Mouse (Mus musculus) small intestine, adult 2 months (tissue): ENCODE data around the gene Slc20a1.

Experiments
- CTCF ChIP-seq: fragments of 200-500 bp; IDR thresholded peaks from 2 replicates; pipeline ENCODE4 v1.5.1; 2012; ENCODE audit warnings: low read depth, mild to moderate bottlenecking, control low read depth, inconsistent platforms, low read length, moderate library complexity, mixed read lengths; ENCODE audit not compliant: insufficient replicate concordance, insufficient read length; ENCODE audit errors: extremely low read depth
- POLR2A ChIP-seq: fragments of 200-500 bp; IDR thresholded peaks from 2 replicates; pipeline ENCODE4 v1.6.1; 2012; ENCODE audit warnings: low read depth, mild to moderate bottlenecking, control low read depth, inconsistent platforms, low read length, moderate library complexity

DNA sequence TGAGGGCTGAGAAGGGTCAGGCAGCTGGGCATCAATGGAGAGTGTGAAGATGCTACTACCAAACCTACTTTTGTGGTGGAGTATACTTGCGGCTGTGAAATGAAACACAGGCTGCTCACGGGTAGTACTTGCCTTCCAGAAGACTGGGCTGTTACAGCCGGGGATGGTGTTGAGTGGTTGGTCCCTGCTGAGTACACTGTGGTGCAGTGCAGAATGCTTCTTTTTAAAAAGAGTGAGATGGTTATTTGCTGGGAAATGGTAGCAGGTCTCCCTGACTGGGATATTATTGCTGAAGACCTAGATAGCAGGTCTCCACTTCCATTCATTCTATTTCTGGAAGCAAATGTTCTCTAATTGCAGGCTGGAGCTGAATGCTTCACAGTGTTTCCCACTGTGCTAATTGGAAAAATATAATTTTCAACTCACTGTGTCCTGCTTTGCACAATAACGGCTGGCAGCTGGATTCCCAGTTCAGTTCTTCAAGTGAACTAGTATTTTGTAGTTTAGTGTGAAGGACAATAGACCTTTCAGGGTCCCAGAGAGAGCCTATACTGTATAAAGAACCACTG, 20.1 kb downstream of the Slc20a1 start:
- TF ChIP-seq CTCF (no peak), POLR2A (no peak)
